Mouse (Mus musculus): ENCODE results near the gene Tbk1.

Gene Tbk1

GRCm38 (mm10) chr10:121501160-121501559 lies 85.4 kb downstream of the Tbk1 start:
- DNase-seq (ENCODE audit: extremely low spot score, low read depth, low spot score), result no peak

- DNase-seq (ENCODE audit: extremely low spot score, low read depth, low spot score), result no peak
These were observed 86.6 kb downstream of the Tbk1 start for GRCm38 (mm10) chr10:121500034-121500433.

GRCm38 (mm10) chr10:121499063-121499462 lies 87.5 kb downstream of the Tbk1 start:
- DNase-seq (ENCODE audit: extremely low spot score, low read depth, low spot score), result no peak

GRCm38 (mm10) chr10:121498481-121498904 lies 88.1 kb downstream of the Tbk1 start:
- no peak for DNase-seq (ENCODE audit: extremely low spot score, low read depth, low spot score)

DNA sequence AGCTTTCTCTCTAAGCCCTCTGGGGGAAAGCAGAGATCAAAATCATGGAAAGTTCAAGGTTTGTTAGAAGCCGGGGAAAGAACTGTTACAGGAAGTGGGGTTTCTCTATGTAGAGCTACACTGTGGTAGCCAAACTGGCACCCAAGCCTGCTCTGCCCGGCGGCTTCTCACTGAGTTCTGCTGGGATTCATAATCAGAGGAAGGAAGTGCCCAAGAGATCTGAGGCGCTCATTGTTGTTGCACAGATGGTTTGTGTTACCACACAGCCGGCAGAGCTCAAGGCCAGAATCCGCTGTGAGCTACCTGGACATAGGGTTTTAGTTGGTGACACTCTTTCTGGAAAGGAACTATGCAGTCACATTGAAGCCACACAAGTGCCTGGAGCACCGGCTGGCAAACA lies 88.6 kb downstream of the Tbk1 start:
- no peak for DNase-seq (ENCODE audit: extremely low spot score, low read depth, low spot score)

DNA sequence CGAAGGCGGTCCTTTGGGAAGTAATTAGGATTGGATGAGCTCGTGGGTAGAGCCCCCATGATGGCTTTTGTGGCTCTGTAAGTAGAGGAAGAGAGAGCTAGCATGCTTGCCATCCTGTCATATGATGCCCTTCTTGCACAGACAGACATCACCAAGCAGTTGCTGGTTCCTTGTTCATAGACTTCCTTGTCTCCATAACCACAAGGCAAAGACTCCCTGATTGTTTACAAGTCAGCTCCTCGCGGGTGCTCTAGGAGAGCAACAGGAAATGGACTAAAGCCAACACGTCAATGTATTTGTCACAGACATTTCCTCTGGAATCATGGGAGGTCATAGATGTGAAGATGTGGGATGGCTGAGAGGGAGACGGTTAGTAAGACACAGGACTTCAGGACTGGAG lies 90.0 kb downstream of the Tbk1 start:
- no peak for DNase-seq (ENCODE audit: extremely low spot score, low read depth, low spot score)

All from hindlimb bud, embryonic 11.5 days (tissue).